Mouse (Mus musculus): ENCODE data around the gene Phc2.

Gene Phc2

GRCm38 (mm10) chr4:128654505-128655381 is at the start of gene Phc2:
TSS of gene Phc2 (plus strand) at chr4:128654702.
- DNase-seq (ENCODE audit: low read depth): peak; percentile 90

- no peak for DNase-seq (ENCODE audit: low read depth)
Observed at GRCm38 (mm10) chr4:128606586-128606985, 47.9 kb upstream of the Phc2 start.

- DNase-seq (ENCODE audit: low read depth): no peak
Observed at GRCm38 (mm10) chr4:128607661-128608060, 46.8 kb upstream of the Phc2 start.

GRCm38 (mm10) chr4:128609276-128609924 is 45.1 kb upstream of the Phc2 start:
- DNase-seq (ENCODE audit: low read depth): peak; percentile 51

GRCm38 (mm10) chr4:128609925-128610402 is 44.5 kb upstream of the Phc2 start, which contains the start of gene Zscan20:
TSS of gene Zscan20 (minus strand) at chr4:128610098.
- peak; percentile 98 for DNase-seq (ENCODE audit: low read depth)

- DNase-seq (ENCODE audit: low read depth): no peak
Observed at GRCm38 (mm10) chr4:128610706-128611105, 43.8 kb upstream of the Phc2 start.

- peak; percentile 18 for DNase-seq (ENCODE audit: low read depth)
Observed at GRCm38 (mm10) chr4:128611726-128612125, 42.8 kb upstream of the Phc2 start.

GRCm38 (mm10) chr4:128613326-128613725 is 41.2 kb upstream of the Phc2 start:
- DNase-seq (ENCODE audit: low read depth): peak; percentile 82

GRCm38 (mm10) chr4:128615761-128616160 is 38.7 kb upstream of the Phc2 start:
- peak; percentile 25 for DNase-seq (ENCODE audit: low read depth)

- peak; percentile 36 for DNase-seq (ENCODE audit: low read depth)
Observed at GRCm38 (mm10) chr4:128617363-128618120, 37.0 kb upstream of the Phc2 start.

GRCm38 (mm10) chr4:128618246-128618911 is 36.1 kb upstream of the Phc2 start, which contains the start of gene Tlr12:
TSS of gene Tlr12 (minus strand) at chr4:128618619.
- DNase-seq (ENCODE audit: low read depth): peak; percentile 58

GRCm38 (mm10) chr4:128618963-128619362 is 35.5 kb upstream of the Phc2 start:
- peak; percentile 35 for DNase-seq (ENCODE audit: low read depth)

- no peak for DNase-seq (ENCODE audit: low read depth)
Observed at GRCm38 (mm10) chr4:128620572-128620971, 33.9 kb upstream of the Phc2 start.

- DNase-seq (ENCODE audit: low read depth): no peak
Observed at GRCm38 (mm10) chr4:128621109-128621508, 33.4 kb upstream of the Phc2 start.

GRCm38 (mm10) chr4:128635451-128635850 is 19.1 kb upstream of the Phc2 start:
- no peak for DNase-seq (ENCODE audit: low read depth)

- no peak for DNase-seq (ENCODE audit: low read depth)
Observed at GRCm38 (mm10) chr4:128635894-128636585, 18.5 kb upstream of the Phc2 start.

- no peak for DNase-seq (ENCODE audit: low read depth)
Observed at GRCm38 (mm10) chr4:128637250-128637649, 17.3 kb upstream of the Phc2 start.

- DNase-seq (ENCODE audit: low read depth): no peak
Observed at GRCm38 (mm10) chr4:128638265-128638923, 16.1 kb upstream of the Phc2 start.

- DNase-seq (ENCODE audit: low read depth): no peak
Observed at GRCm38 (mm10) chr4:128641766-128642717, 12.5 kb upstream of the Phc2 start.

Measured in induced T-regulatory cell, adult 2 months (primary cell).